Comparison of ENCODE assay signal across 19 mouse cellular contexts in the genomic region with DNA sequence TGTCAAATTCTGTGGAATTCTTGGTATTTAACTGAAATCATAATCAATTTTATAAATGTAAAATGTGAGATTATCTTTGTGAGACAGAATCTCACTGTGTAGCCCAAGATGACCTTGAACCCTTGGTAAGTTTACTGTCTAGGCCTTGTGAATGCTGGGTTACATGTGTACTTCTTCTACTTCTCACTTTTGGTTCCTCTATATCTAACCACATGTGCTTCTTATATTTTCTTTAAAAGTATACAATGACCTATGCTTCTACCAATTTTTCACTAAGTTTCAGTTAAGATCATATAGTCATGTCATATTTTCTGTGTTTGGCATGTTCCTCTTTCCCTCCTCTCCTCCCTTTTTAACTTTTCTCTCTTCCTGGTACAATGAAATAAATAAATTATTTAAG. TPM values are rescaled to one million over a fixed set of nuclear protein-coding genes. Genes with fewer than 3 reads are reported as not detected.
DNase-seq lines count a peak whose midpoint lies in the region; ATAC-seq lines count a peak whose summit lies in the region.
"Had no signal": no experiment of that assay in that cellular context is flagged by ENCODE, and none has a peak within 500 bp of the region (broad histone marks: within the 10 kb centered on the region; RNA-seq: fewer than 3 reads in every experiment).

No protein-coding gene starts in this region.

- DNase-seq in 416B (ENCODE audit: low read depth), result peak; percentile 8
- DNase-seq in gastrocnemius, postnatal 4 days (ENCODE audit: low spot score in 2 of 2), result no peak
- DNase-seq in embryo, embryonic 11 days, result no peak
- DNase-seq: adrenal gland, adult 2 months; adrenal gland, postnatal 10 days; adrenal gland, postnatal 25 days; cerebellum, adult 11 months; cerebellum, adult 18-20 months; cerebellum, adult 8-10 months; cerebellum, adult 9-11 months; cerebellum, postnatal 14 days; cerebellum, postnatal 36 days had no signal

- peak; percentile 89 for ATAC-seq in granulocyte monocyte progenitor cell, adult 5-6 weeks (replicated peaks; ENCODE audit: poor library complexity, severe bottlenecking)
- peak; percentile 83 for ATAC-seq in megakaryocyte progenitor cell, adult 5-6 weeks (replicated peaks; ENCODE audit: poor library complexity)
- ATAC-seq: forebrain, embryonic 14.5 days; forebrain, embryonic 16.5 days had no signal

RNA-seq across cellular contexts. Expression of gene Olfr655, which starts 3.1 kb away (rescaled TPM):
- not detected in 2 replicates for total RNA-seq in granulocyte monocyte progenitor cell, adult 5-6 weeks (2014; fragmentation: Nextera tagmentation)
- total RNA-seq in granulocyte monocyte progenitor cell, adult 5-6 weeks (2017), result 0.17 TPM in 1 of 2 replicates, not detected in the other
- total RNA-seq in megakaryocyte progenitor cell, adult 5-6 weeks (2015), result not detected in 2 replicates
- total RNA-seq in megakaryocyte progenitor cell, adult 5-6 weeks (2017), result 0.62 TPM in 1 of 2 replicates, not detected in the other
- not detected for total RNA-seq in gastrocnemius, postnatal 4 days (2021)
- total RNA-seq: adrenal gland, adult 2 months; adrenal gland, postnatal 10 days; adrenal gland, postnatal 25 days; adrenal gland, postnatal 4 days; ES-E14; MEL had no signal

RNA-seq across cellular contexts. Expression of gene Olfr656, which starts 9.0 kb away (rescaled TPM):
- not detected in 2 replicates for total RNA-seq in granulocyte monocyte progenitor cell, adult 5-6 weeks (2014; fragmentation: Nextera tagmentation)
- total RNA-seq in granulocyte monocyte progenitor cell, adult 5-6 weeks (2017), result not detected in 2 replicates
- not detected in 2 replicates for total RNA-seq in megakaryocyte progenitor cell, adult 5-6 weeks (2015)
- not detected in 2 replicates for total RNA-seq in megakaryocyte progenitor cell, adult 5-6 weeks (2017)
- total RNA-seq in gastrocnemius, postnatal 4 days (2021), result not detected
- total RNA-seq: adrenal gland, adult 2 months; adrenal gland, postnatal 25 days; adrenal gland, postnatal 4 days; ES-E14; MEL had no signal

RNA-seq across cellular contexts. Expression of gene Olfr654, which starts 17.9 kb away (rescaled TPM):
- total RNA-seq in granulocyte monocyte progenitor cell, adult 5-6 weeks (2014; fragmentation: Nextera tagmentation), result not detected in 2 replicates
- not detected in 2 replicates for total RNA-seq in granulocyte monocyte progenitor cell, adult 5-6 weeks (2017)
- not detected in 2 replicates for total RNA-seq in megakaryocyte progenitor cell, adult 5-6 weeks (2015)
- total RNA-seq in megakaryocyte progenitor cell, adult 5-6 weeks (2017), result not detected in 2 replicates
- total RNA-seq in gastrocnemius, postnatal 4 days (2021), result not detected
- total RNA-seq: adrenal gland, adult 2 months; adrenal gland, postnatal 10 days; adrenal gland, postnatal 25 days; adrenal gland, postnatal 4 days; ES-E14; MEL had no signal

RNA-seq across cellular contexts. Expression of gene Olfr657, which starts 19.9 kb away (rescaled TPM):
- not detected in 2 replicates for total RNA-seq in granulocyte monocyte progenitor cell, adult 5-6 weeks (2014; fragmentation: Nextera tagmentation)
- total RNA-seq in granulocyte monocyte progenitor cell, adult 5-6 weeks (2017), result not detected in 2 replicates
- total RNA-seq in megakaryocyte progenitor cell, adult 5-6 weeks (2015), result not detected in 2 replicates
- total RNA-seq in megakaryocyte progenitor cell, adult 5-6 weeks (2017), result not detected in 2 replicates
- not detected for total RNA-seq in gastrocnemius, postnatal 4 days (2021)
- total RNA-seq: adrenal gland, adult 2 months; adrenal gland, postnatal 10 days; adrenal gland, postnatal 25 days; adrenal gland, postnatal 4 days; ES-E14; MEL had no signal

RNA-seq across cellular contexts. Expression of gene Olfr653, which starts 27.6 kb away (rescaled TPM):
- not detected in 2 replicates for total RNA-seq in granulocyte monocyte progenitor cell, adult 5-6 weeks (2014; fragmentation: Nextera tagmentation)
- total RNA-seq in granulocyte monocyte progenitor cell, adult 5-6 weeks (2017), result not detected in 2 replicates
- not detected in 2 replicates for total RNA-seq in megakaryocyte progenitor cell, adult 5-6 weeks (2015)
- not detected in 2 replicates for total RNA-seq in megakaryocyte progenitor cell, adult 5-6 weeks (2017)
- total RNA-seq in gastrocnemius, postnatal 4 days (2021), result not detected
- total RNA-seq: adrenal gland, adult 2 months; adrenal gland, postnatal 10 days; adrenal gland, postnatal 25 days; adrenal gland, postnatal 4 days; ES-E14; MEL had no signal
